Mouse (Mus musculus) layer of hippocampus, adult 9-11 months (tissue): ENCODE data around the gene Akt1s1.

Source experiments
- DNase-seq: peaks from one replicate; pipeline ENCODE4 v3.0.0; 2022

Akt1s1 gene

DNA sequence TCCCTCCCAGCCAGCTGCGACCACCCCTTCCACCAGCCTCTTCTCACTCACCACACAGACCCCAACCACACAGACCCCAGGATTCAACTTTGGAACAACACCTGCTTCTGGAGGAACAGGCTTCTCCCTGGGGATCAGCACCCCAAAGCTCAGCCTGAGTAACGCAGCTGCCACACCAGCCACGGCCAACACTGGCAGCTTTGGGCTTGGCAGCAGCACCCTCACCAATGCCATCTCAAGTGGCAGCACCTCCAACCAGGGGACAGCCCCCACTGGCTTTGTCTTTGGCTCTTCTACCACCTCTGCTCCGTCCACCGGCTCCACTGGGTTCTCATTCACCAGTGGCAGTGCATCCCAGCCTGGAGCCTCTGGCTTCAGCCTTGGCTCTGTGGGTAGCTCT, 20.1 kb upstream of the Akt1s1 start:
- peak; percentile 1 for DNase-seq

DNA sequence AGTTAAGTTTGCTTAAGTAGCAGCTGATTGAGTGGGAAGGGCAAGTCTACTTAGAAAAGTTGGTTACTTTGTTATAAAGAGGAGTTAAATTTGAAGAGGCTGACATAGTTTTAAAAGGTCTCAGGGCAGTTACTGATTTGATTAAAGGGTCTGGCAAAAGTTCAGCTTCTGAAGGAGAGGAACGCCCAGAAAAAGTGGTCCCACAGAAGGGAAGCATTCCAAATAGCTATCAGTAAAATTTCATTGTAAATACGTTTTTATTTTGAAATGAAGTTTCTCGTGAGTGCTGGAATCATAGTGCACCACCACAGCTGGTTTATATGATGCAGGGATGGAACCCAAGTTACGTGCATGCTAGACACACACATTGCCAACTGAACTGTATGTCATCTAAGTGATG, 16.0 kb upstream of the Akt1s1 start:
- DNase-seq: no peak

DNA sequence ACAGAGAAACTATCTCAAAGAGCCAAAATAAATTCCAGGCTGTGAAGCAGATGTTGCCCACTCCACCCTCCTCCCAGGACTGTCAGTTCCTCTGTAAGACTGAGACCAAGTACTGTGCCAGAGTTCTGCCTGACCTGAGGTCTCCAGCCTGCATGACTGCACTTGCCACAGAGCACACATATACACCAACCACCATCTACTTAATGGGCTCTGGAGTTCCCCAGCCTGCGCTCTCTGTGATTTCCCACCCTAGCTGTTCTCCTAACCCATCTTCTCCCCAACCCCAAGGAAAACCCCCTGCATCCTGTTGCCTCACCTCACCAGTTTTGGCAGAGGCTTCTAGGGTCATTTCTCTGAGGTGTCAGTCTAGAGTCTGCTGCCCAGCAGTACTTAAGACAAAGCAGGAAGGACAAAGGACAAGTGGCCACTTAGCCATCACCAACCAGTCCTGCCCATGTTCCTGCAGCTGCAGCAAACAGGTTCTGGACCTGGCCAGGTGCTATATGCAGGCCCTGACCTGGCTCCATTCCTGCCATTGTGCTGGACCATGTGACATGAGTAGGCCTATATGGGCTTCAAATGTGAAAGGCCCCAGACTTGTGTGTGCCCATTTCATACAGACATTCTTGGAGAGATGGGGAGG, 13.3 kb upstream of the Akt1s1 start:
- DNase-seq: no peak

DNA sequence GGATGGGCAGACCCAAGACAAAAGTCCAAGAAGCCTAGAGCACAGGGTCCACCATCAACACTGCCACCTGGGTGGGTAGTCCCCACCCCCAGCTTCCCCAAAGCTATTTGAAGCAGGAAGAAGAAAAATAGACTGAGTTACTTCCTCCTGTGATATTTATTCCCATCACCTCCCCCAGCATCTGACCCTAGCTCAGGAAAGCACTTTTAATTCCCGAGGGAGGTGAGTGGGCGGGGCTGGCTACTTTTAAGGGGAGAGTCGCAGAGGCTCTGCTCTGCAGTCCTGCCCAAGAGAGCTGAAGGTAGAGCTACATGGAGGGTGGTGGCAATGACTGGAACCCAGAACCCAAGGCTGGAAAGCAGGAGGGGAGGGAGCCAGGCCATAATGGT, 12.8 kb upstream of the Akt1s1 start:
- peak; percentile 51 for DNase-seq

DNA sequence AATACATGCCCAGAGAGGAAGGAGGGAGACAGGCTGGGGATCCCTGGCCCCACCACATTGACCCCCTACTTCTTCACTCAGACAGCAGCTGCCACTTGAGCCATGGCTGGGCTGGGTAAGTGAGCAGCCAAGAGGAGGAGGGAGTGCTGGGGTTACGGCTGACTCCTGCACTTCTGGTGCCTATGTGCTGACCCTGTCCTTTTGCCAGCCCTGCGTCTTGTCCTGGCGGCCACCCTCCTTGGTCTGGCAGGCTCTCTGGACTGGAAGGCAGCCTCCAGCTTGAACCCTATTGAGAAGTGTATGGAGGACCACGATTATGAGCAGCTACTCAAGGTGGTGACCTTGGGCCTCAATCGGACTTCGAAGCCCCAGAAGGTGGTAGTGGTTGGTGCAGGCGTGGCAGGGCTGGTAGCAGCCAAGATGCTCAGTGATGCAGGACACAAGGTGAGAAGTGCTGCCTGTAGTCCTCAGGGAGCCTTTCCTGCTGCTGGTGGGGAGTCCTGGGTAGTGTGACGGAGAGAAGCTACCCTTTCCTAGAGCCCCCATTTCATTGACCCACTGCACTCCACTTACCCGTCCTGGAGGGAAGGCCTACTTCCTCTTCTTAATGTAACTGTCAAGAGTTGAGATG, 12.3 kb upstream of the Akt1s1 start:
- no peak for DNase-seq

DNA sequence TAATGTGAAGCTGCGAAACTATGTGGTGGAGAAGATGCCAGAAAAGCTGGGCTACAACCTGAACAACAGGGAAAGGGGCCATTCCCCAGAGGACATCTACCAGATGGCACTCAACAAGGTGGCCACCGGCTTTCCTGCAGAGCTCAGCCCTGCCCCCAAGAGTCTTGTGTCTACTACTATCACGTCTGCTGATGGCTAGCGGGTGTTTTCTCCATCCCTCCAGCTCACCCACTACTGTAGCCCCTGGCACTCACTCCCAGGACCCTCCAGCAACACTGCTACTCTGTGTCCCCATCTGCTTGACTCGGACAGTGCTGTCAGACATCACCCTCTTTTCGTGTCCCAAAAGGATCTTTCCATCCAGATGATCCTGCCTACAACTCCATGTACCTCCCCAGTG, 10.7 kb upstream of the Akt1s1 start:
- no peak for DNase-seq

DNA sequence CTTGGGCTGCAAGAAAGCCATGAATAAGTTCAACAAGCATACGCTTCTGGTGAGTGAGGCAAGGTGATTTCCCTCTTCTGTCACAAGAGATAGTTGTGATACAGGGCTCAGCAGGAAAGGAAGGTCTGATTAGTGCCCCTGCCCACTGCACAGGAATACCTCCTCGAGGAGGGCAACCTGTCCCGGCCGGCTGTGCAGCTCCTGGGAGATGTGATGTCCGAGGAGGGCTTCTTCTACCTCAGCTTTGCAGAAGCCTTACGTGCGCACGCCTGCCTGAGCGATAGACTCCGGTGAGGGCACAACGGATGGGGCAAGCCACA, 9.7 kb upstream of the Akt1s1 start:
- DNase-seq: no peak

DNA sequence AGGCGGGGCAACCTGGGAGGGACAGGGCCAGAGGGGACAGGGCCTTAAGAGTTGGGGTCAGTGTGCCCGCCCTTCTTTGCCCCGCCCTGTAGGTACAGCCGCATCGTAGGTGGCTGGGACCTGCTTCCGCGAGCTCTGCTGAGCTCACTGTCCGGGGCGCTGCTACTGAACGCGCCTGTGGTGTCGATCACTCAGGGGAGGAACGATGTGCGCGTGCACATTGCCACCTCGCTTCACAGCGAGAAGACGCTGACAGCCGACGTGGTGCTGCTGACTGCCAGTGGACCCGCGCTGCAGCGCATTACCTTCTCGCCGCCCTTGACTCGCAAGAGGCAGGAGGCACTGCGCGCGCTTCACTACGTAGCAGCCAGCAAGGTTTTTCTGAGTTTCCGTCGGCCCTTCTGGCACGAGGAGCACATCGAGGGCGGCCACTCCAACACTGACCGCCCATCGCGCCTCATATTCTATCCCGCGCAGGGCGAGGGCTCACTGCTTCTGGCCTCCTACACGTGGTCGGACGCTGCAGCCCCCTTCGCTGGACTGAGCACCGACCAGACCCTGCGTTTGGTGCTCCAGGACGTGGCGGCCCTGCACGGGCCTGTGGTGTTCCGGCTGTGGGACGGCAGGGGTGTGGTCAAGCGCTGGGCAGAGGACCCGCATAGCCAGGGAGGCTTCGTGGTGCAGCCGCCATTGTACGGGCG, 9.2 kb upstream of the Akt1s1 start:
- DNase-seq: peak; percentile 60

DNA sequence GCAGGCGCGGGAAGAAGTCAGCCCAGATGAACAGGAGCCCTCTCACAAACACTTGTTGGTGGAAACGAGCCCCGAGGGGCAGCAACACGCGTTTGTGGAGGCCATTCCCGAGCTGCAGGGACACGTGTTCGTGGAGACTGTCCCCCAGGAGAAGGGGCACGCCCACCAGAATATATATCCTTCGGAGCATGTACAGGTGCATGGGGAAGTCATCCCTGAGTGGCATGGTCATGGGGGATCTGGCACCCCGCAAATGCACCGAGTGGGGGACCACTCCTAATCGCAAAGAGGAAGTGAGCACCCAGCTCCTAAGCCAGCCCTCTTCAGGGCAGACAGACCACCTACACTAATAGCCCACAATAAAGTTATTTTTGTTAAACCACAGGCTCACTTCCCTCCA, 8.4 kb upstream of the Akt1s1 start:
- DNase-seq: peak; percentile 52

DNA sequence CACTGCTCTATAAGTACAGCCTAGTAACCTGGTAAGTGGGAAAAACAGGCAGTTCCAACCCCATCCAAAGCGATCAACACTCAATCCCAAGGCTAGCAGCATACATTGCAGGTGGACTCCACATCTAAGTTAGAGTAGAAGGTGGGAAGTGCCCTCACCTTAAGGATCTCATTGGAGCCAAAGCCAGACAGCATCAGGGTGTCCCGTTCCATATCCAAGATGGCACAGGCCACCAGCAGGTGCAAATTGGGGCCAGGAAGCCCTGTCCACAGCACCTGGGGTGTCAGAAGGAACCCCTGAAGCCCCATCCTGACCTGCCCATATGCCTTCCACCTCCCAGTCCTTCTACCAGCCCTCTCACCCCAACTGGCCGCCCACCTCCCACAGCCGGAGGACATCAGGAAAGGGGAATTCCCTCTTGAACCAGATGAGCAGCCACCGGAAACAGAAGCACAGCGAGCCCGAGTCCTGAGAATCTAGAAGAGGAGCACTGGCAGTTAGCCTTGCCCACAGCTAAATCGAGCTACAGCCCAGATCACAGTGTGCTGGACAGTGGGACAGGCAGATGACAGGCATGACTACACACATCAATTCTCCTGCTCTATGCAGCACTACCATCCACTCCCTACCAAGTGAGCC, 6.8 kb upstream of the Akt1s1 start:
- no peak for DNase-seq

DNA sequence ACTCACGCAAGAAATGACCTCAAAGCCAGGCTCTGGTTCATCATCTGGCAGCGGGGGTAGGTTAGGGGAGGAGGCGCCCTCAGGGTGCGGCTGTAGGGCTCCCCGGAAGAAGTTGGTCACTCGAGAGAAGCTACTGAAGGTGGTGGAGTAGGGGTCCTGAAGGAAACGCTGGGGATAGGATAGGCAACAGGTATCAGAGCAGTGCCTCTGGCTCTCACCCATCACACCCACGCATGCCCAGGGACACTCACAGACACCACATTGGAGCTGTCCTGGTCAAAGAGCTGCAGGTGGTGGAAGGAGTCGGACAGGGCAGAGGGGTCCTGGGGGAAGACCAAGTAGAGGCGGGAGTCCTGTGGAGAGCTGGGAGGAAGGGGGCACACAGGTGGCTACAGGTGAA, 3.8 kb upstream of the Akt1s1 start:
- DNase-seq: no peak

DNA sequence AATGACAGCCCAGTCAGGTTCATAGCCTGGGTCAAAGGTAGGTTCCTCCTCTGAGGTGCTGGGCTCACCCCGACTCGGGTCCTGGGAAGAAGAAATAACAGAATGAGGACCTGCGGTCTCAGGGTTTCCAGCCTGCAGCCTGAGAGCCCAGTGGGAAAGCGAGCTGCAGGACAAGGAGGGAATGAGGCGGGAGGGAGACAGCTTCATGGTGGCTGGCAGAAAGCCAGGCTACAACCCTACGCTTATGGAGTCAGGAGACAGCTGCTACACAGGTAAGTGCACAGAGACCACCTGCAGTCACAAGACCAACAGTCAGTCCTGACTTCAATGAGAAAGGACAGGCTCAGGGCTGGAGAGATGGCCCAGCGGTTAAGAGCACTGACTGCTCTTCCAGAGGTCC, 2.0 kb upstream of the Akt1s1 start:
- DNase-seq: peak; percentile 36

DNA sequence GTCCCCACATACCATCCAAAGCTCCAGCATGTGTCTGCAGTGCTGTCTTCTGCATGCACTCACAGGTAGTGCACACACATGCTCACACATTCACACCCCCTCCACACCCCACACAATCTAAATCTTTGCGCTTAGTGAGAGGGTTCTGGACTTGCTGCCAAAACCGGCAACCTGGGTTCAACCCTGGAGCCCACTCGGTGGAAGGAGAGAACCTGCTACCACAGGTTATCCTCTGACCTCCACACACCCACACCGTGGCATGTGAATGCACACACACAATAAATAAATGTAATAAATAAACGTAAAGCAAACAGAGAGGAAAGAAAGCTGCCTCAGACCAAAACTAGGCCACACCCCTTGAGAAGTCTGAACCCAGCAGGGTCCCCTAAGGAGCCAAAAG, 1.0 kb upstream of the Akt1s1 start:
- DNase-seq: peak; percentile 35

DNA sequence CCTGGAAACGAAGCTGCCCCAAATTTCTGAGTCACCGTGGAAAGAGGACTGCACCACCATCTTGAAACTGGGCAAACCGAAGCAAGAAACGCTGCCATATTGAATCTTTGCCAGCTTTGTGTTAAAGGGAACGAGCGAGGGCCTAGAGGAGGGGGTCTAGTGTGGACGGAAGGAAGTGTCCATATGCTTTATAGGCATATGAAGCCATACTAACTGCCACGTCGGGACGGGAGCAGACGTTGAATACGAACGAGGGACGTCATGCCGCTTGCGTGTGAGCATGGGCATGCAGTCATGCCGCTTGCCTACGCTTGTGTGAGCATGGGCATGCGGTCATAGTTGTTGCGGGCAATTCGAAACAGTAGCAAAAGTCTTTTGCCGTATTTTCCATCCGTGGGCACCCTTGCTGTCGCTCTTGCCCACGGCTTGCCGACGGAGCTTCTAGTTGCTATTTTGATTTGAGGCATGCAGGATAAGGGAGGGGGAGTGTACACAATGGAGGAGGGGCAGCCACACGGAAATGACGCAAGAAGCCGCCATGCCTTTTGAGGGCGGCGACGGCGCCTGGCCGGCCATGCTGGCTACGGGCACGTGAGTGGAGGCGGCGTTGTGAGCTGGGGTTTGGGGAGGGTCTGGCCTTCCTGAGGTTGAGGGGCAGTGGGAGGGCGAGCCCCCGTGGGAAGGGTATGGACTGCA, 773 bp downstream of the Akt1s1 start:
- peak; percentile 96 for DNase-seq

DNA sequence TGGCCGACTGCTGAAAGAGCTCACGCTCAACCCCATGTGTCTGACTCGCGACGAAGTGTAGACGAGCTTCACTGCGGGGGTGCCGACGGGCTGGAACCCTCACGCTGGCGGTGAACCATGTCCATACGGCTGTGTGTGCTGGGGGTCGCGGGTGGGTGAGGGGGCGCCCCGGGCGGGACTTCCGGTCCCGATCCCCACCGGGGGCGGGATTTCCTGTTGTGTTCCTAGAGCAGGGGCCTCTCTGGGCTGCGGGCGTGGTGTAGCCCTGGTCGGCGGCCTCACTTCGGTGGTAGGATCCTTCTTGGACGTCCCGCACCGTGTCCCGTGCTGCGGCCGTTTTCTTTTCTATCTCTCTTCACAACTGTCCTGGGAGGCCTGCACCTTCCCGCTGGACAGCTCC, 1.4 kb downstream of the Akt1s1 start:
- DNase-seq: no peak

DNA sequence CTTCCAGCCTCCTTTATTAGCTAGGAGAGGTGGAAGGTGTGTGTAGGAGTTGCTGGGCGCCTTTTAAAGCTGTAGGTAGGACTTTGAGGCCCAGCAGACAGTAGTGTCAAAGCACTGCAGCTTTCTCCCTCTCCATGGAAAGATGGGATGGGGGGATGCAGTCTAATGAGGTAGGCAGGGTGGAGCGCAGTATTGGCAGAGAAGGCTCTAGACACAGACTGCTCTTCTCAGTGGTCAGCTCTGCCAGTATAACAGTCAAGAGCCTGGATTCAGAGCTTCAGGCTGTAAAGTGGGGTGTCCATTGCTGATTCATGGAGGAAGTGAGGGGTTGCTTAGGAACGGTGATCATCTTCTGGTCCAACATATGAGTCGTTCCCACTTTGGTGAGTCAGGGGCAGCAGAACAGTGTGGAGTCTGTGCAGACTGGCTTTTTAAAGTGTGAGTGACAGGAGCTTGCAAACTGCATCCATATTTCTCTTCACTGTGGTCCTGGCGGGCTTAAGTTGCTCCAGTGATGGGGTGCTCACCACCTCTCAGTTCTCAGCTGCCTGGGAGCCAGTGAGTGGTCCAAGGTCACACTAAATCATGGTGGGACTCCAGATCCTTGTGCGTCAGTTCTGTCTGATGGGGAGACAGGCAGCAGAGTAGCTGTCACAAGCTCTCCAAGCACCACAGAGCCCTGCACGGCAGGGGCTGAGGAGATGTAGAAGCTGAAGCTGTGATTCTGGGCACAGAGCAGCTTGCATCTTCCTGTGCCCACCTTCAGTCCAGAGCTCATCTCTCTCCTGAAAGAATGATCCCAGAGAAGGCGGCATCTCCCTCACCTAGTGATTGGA, 2.2 kb downstream of the Akt1s1 start:
- DNase-seq: peak; percentile 31

DNA sequence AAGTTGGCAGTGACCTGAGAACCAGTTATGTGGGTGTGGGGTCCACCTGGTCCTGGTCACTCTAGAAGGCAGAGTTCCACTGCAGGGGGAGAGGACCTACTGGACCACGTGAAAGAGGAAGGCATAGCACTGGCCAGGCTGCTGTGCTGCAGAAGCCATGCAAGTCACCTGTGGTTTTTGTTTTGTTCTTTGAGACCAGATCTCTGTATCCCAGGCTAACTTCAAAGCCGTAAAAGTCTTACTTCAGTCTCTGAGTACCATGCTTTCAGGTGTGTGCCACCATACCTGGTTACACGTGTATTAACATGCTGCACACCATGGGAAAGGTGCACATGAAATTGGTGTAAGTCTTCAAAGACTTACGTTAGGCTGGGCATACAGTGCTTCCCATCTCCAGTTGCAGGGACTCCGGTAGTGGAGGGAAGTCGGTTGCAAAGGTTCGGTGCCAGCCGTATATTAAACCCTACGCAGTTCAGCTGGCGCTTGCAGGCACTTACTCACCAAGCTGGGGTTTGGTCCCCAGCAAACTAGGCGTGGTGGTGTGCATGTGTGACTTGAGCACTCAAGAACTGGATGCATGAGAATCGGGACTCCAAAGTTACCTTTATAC, 2.9 kb downstream of the Akt1s1 start:
- DNase-seq: no peak

DNA sequence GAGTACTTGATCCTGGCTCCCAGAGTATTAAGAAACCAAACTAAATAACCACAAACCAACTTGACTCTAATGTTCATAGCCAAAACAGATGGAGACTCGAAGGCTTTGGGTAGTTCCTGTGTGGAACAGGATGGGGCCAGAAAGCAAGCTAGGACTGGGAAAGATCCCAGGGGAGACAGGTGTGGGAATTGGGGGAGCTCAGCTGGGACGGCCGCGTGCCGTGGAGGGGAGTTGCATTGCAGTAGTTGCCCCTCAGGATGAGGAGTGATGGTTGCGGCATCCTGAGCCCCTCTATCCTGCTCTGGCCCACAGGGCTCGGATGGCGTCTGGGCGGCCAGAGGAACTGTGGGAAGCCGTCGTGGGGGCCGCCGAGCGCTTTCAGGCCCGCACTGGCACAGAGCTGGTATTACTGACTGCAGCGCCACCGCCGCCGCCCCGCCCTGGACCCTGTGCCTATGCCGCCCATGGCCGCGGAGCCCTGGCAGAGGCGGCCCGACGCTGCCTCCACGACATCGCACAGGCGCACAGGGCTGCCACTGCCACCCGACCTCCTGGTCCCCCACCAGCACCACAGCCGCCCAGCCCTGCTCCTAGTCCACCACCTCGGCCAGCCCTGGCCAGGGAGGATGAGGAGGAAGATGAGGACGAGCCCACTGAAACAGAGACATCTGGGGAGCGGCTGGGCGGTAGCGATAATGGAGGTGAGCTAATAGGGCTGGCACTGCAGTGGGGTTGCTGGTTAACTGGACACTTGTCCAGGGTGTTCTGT, 3.7 kb downstream of the Akt1s1 start:
- no peak for DNase-seq

DNA sequence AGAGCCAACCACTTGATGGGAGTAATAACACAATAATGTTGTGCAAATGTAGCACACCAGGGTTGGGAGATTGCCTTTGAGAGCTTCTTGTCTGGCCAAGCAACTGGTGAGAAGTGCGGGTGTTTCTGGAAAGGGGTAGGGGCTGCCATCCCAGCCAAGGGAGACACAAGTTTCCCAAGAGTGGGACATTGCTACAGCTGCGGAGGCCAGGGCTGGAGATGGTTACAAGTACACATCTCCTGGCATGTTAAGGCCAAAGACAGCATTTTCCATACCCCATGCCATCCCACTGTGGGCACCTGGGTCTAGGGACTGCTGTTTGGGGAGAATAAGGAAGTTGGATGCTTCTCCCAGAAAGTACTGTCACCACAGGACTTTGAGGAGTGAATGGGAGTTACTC, 4.3 kb downstream of the Akt1s1 start:
- DNase-seq: no peak

DNA sequence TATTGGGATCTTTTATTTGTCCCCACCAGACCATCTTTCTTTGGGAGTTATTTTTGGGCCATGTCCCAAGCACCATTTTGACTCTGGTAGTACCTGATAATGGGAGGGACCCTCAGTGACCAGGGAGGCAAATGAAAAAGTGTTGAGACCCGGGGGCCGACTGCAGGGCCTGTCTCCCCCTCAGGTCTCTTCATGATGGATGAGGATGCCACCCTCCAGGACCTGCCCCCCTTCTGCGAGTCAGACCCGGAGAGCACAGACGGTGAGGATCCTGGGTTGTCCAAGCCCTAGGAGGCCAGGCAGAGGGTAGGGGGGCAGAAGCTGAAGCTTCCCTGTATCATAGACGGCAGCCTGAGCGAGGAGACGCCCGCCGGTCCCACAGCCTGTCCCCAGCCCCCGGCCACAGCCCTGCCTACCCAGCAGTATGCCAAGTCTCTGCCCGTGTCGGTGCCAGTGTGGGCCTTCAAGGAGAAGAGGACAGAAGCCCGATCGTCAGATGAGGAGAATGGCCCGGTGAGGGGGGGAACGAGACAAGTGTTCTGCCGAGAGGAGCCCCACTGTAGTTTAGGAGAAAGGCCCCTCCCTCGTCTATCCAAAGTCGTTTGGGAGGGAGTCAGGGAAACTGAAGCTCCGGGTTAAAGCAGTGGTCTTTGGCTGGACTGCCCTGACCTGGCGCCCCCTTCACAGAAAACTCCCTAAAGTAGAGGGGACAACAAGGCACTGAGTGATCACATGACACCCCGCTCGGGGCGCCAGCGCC, 5.0 kb downstream of the Akt1s1 start:
- DNase-seq: no peak
